Mouse (Mus musculus) kidney, adult 11 months (tissue): ENCODE results near the gene Ankrd42.

Experiments
- DNase-seq: peaks from one replicate; pipeline ENCODE4 v3.0.0; 2022

The Ankrd42 gene

GRCm38 (mm10) chr7:92560986-92561876 lies 75.7 kb downstream of the Ankrd42 start, which contains the start of gene Ccdc90b:
Gene Ccdc90b, plus strand, starts transcription at chr7:92561149.
- DNase-seq: peak; percentile 92

DNA sequence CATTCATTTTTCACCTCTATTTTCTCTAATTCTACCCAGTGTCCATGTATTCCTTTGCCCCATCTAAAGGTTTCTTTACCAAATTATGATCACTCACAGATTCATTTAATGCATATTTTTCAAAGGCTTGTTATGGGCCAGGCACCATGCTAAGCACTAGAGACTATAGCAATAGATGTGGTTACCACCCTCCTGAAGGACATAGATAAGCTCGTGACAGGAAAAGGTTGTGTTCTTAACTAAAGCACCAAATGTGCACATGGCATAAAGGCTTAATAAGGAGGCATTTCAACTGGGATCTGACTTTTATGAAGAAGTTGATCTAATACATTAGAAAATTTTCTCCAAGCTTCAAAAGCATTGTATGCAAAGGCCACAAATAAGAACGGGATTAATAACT lies 78.2 kb downstream of the Ankrd42 start:
- DNase-seq: no peak

DNA sequence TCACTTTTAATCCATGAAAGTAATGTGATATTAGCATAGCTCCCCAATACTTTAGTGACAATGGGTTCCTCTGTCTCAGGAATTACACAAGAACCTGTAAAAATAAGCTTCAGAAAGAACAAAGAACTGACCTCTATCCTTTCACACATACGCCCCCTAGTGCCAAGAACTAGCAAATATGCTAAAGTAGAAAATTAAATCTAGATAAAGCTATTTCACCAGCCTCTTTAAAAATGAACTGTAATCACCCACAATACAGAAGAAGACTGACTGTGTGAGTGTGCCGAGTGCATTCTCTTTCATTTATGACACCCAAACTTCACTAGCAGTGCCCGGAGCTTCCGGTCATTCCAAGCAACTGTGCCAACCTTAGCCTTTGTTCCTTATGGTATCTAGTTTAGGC lies 86.0 kb downstream of the Ankrd42 start:
- no peak for DNase-seq

DNA sequence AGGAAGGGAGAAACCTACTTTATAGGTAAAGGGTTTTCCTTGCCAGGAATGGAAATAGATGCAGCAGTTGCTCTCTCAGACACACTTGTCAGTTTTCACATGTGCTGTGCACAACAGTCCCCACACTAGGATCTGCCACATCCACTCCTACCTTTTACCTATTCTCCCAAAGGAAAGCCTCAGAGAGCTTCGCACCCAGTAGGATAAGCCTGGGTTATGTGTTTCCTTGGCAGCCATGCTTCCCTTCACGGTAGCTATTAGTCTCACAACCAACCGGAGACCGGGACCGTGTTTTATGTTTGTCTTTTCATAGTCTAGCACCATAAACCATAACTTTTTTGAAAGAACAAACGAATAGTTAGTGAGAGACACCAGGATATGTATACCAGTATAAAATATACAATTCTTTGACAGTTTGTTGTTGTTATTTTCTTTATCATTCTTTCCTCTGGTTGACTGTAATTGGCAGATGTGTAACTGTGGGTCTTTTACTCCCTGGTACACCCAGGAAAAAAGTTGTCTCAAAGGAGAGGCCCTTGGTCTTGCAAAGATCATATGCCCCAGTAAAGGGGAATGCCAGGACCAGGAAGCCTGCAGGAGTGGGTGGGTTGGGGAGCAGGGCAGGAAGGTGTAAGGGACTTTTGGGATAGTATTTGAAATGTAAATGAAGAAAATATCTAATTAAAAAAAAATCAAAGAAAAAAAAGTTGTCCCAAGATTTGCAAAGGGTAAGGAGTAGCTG lies 86.5 kb downstream of the Ankrd42 start:
- DNase-seq: no peak

DNA sequence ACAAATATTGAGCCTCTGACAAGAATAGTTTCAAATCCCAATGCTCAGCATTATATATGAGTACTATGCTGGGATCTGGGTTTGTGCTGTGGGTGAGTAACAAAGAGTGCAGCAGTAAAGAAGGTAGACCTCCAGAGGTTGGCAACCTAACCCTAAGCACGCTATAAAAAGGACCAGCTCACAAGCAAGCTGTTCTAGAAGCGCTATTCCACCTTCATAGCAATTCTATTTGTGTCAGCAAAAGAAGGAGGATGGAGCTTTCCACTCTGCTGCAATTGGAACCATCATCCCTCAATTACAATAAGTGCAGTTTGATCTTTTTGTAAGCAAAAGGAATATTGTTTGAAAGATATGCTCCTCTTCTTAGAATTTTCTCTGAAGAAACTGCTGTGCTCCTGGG lies 90.2 kb downstream of the Ankrd42 start:
- no peak for DNase-seq

DNA sequence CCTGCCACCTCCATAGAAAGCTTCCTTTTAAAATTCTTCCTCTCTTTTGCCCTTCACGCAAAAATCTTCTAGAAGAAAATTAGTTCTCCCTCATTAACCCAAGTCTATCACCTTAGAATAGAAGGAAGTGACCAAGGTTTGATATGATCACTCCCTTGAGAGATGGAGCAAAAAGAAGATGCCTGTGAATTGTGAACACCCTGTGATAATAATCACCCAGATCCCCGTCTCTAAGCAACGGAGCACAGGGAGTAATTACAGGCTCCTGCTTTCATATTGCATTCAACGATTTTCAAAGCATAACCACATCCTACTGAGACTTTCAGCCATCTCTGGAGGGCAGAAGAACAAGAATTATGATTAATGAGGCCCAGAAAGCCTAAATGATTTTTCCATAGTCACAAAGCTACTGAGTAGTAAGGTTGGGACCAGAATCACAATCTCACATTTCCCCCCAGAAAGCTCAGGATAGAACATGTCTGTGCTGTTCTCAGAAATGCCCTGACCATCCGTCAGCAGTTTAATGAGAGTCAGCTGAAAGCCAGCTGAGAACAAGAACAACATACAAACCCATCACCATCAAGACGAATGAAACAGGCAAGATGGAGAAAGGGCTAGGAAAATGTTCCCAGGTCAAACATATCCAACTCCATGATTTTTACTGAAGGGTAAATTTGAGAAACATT lies 104.4 kb downstream of the Ankrd42 start:
- DNase-seq: no peak
